Mouse (Mus musculus) CD4-positive naive resting alpha-beta T cell, adult 76 days (primary cell): ENCODE results near the gene Dpm3. TPM values are rescaled to one million over a fixed set of nuclear protein-coding genes. Genes with fewer than 3 reads are reported as not detected.

ENCODE experiments used
- total RNA-seq: library from RNA; stranded (reverse); gene quantifications from one replicate; pipeline ENCODE4 v1.2.4, GENCODE M21; 2023

The Dpm3 gene
- total RNA-seq = 47.1 TPM

GRCm38 (mm10) chr3:89259076-89259475 lies at the start of gene Dpm3:
TSS of gene Dpm3 (plus strand) at chr3:89259358.

GRCm38 (mm10) chr3:89214681-89215411 lies 44.3 kb upstream of the Dpm3 start, which contains the start of gene Thbs3:
TSS of gene Thbs3 (plus strand) at chr3:89215180.

GRCm38 (mm10) chr3:89226900-89227299 lies 32.3 kb upstream of the Dpm3 start, which contains the start of gene Mtx1:
TSS of gene Mtx1 (minus strand) at chr3:89227088.

GRCm38 (mm10) chr3:89228836-89229235 lies 30.3 kb upstream of the Dpm3 start, which contains the start of gene Muc1:
TSS of gene Muc1 (plus strand) at chr3:89229057.

GRCm38 (mm10) chr3:89245688-89246171 lies 13.4 kb upstream of the Dpm3 start, which contains the start of gene Krtcap2:
TSS of gene Krtcap2 (plus strand) at chr3:89245966.

GRCm38 (mm10) chr3:89246261-89247100 lies 12.7 kb upstream of the Dpm3 start, which contains the start of gene Trim46:
TSS of gene Trim46 (minus strand) at chr3:89246309.

GRCm38 (mm10) chr3:89270051-89270755 lies 11.0 kb downstream of the Dpm3 start, which contains the start of gene Slc50a1:
TSS of gene Slc50a1 (minus strand) at chr3:89270570.

GRCm38 (mm10) chr3:89280606-89281511 lies 21.7 kb downstream of the Dpm3 start, which contains the start of gene Efna1:
TSS of gene Efna1 (minus strand) at chr3:89281142.

Other genes with a start within 250 kb of the Dpm3 start
- 69.6 TPM for gene Rusc1, start 166.0 kb upstream of the Dpm3 start, total RNA-seq
- not detected for gene Gm43738, start 158.3 kb upstream of the Dpm3 start, total RNA-seq
- gene Fdps, start 157.4 kb upstream of the Dpm3 start, total RNA-seq = 35.4 TPM
- gene Pklr, start 123.2 kb upstream of the Dpm3 start, total RNA-seq = 0.21 TPM
- gene Hcn3, start 99.2 kb upstream of the Dpm3 start, total RNA-seq = 5.2 TPM
- 110 TPM for gene Clk2, start 94.6 kb upstream of the Dpm3 start, total RNA-seq
- gene Scamp3, start 81.9 kb upstream of the Dpm3 start, total RNA-seq = 129 TPM
- gene Fam189b, start 76.2 kb upstream of the Dpm3 start, total RNA-seq = 104 TPM
- gene Gba, start 56.4 kb upstream of the Dpm3 start, total RNA-seq = 60.6 TPM
- gene Thbs3, start 44.2 kb upstream of the Dpm3 start, total RNA-seq = 6.9 TPM
- gene Mtx1, start 32.3 kb upstream of the Dpm3 start, total RNA-seq = 175 TPM
- gene Muc1, start 30.3 kb upstream of the Dpm3 start, total RNA-seq = 1.5 TPM
- gene Krtcap2, start 13.4 kb upstream of the Dpm3 start, total RNA-seq = 91.1 TPM
- gene Trim46, start 13.0 kb upstream of the Dpm3 start, total RNA-seq = 1.6 TPM
- gene Slc50a1, start 11.2 kb downstream of the Dpm3 start, total RNA-seq = 90.8 TPM
- not detected for gene Efna1, start 21.8 kb downstream of the Dpm3 start, total RNA-seq
- not detected for gene Efna3, start 63.6 kb downstream of the Dpm3 start, total RNA-seq
- gene Efna4, start 78.7 kb downstream of the Dpm3 start, total RNA-seq = 0.70 TPM
- 14.3 TPM for gene Adam15, start 90.6 kb downstream of the Dpm3 start, total RNA-seq
- 0.23 TPM for gene Dcst2, start 102.6 kb downstream of the Dpm3 start, total RNA-seq
- not detected for gene Dcst1, start 105.9 kb downstream of the Dpm3 start, total RNA-seq
- 78.1 TPM for gene Zbtb7b, start 135.4 kb downstream of the Dpm3 start, total RNA-seq
- not detected for gene Lenep, start 143.4 kb downstream of the Dpm3 start, total RNA-seq
- 21.0 TPM for gene Flad1, start 152.5 kb downstream of the Dpm3 start, total RNA-seq
- 3.7 TPM for gene Cks1b, start 159.0 kb downstream of the Dpm3 start, total RNA-seq
- 96.1 TPM for gene Shc1, start 159.1 kb downstream of the Dpm3 start, total RNA-seq
- gene Pygo2, start 170.9 kb downstream of the Dpm3 start, total RNA-seq = 39.8 TPM
- 95.0 TPM for gene Pbxip1, start 177.3 kb downstream of the Dpm3 start, total RNA-seq
- gene Pmvk, start 195.2 kb downstream of the Dpm3 start, total RNA-seq = 10.0 TPM